Mouse (Mus musculus): ENCODE results near the gene Alyref. TPM values are rescaled to one million over a fixed set of nuclear protein-coding genes. Genes with fewer than 3 reads are reported as not detected.

Alyref gene
- polyA plus RNA-seq, 1 experiment from 2014 or later = 19.6 TPM

- Histone ChIP-seq H3K27ac (ENCODE audit: low read length) (peak within 1 kb of the TSS; percentile 84), H3K4me3 (ENCODE audit: low read length) (peak within 1 kb of the TSS; percentile 88), H3K36me3 (ENCODE audit: control insufficient read depth, insufficient read depth, low read length) (peaks cover 31% of the 10 kb centered on the region), H3K9me3 (ENCODE audit: control insufficient read depth, low read length) (no peaks in the 10 kb centered on the region), H3K4me1 (ENCODE audit: control insufficient read depth, insufficient read depth, low read length) (peaks cover 19% of the 10 kb centered on the region), H3K4me2 (ENCODE audit: low read depth, low read length) (peak within 1 kb of the TSS; percentile 68), H3K9ac (ENCODE audit: low read depth, low read length) (peak within 1 kb of the TSS; percentile 90), H3K27me3 (replicated peaks; ENCODE audit: control insufficient read depth, insufficient read depth, low read length) (no peaks in the 10 kb centered on the region)
- peak; percentile 93 for ATAC-seq
- under 1% methylated on average over 56 of the region's 56 CpGs for WGBS
These were observed 19.5 kb upstream of the Alyref start, which contains the start of gene Pcyt2 for GRCm38 (mm10) chr11:120617519-120618112. Gene Pcyt2 (minus strand): TSS chr11:120617936.

GRCm38 (mm10) chr11:120616617-120617294, 18.6 kb upstream of the Alyref start:
- Histone ChIP-seq H3K9me3 (ENCODE audit: control insufficient read depth, low read length) (no peaks in the 10 kb centered on the region), H3K4me1 (ENCODE audit: control insufficient read depth, insufficient read depth, low read length) (peaks cover 19% of the 10 kb centered on the region), H3K4me2 (ENCODE audit: low read depth, low read length) (peak overlapping the region; percentile 68), H3K4me3 (ENCODE audit: low read length) (peak overlapping the region; percentile 88), H3K27ac (ENCODE audit: low read length) (peak overlapping the region; percentile 84), H3K36me3 (ENCODE audit: control insufficient read depth, insufficient read depth, low read length) (peaks cover 35% of the 10 kb centered on the region), H3K9ac (ENCODE audit: low read depth, low read length) (peak overlapping the region; percentile 90), H3K27me3 (replicated peaks; ENCODE audit: control insufficient read depth, insufficient read depth, low read length) (no peaks in the 10 kb centered on the region)
- 40% methylated on average over 4 of the region's 4 CpGs for WGBS
- peak; percentile 47 for ATAC-seq

- peak overlapping the region; percentile 68 for H3K4me2 ChIP-seq (ENCODE audit: low read depth, low read length)
- H3K27ac ChIP-seq (ENCODE audit: low read length) = peak overlapping the region; percentile 45
- H3K36me3 ChIP-seq (ENCODE audit: control insufficient read depth, insufficient read depth, low read length) = peaks cover 37% of the 10 kb centered on the region
- no peak for ATAC-seq
- peak overlapping the region; percentile 88 for H3K4me3 ChIP-seq (ENCODE audit: low read length)
- no peaks in the 10 kb centered on the region for H3K27me3 ChIP-seq (replicated peaks; ENCODE audit: control insufficient read depth, insufficient read depth, low read length)
- no peaks in the 10 kb centered on the region for H3K9me3 ChIP-seq (ENCODE audit: control insufficient read depth, low read length)
- peak overlapping the region; percentile 90 for H3K9ac ChIP-seq (ENCODE audit: low read depth, low read length)
- peaks cover 19% of the 10 kb centered on the region for H3K4me1 ChIP-seq (ENCODE audit: control insufficient read depth, insufficient read depth, low read length)
- WGBS = 84% methylated on average over 11 of the region's 11 CpGs
These were observed 17.5 kb upstream of the Alyref start for GRCm38 (mm10) chr11:120615606-120616203.

GRCm38 (mm10) chr11:120615167-120615566, 17.0 kb upstream of the Alyref start:
- H3K36me3 ChIP-seq (ENCODE audit: control insufficient read depth, insufficient read depth, low read length) = peaks cover 35% of the 10 kb centered on the region
- H3K9ac ChIP-seq (ENCODE audit: low read depth, low read length) = 0 out of 2 replicates have a peak overlapping the region, but pooled peaks have one; percentile 90
- no peak overlapping the region for H3K4me3 ChIP-seq (ENCODE audit: low read length)
- H3K9me3 ChIP-seq (ENCODE audit: control insufficient read depth, low read length) = no peaks in the 10 kb centered on the region
- H3K27me3 ChIP-seq (replicated peaks; ENCODE audit: control insufficient read depth, insufficient read depth, low read length) = no peaks in the 10 kb centered on the region
- peak overlapping the region; percentile 68; the same call in 1 of the 2 replicates for H3K4me2 ChIP-seq (ENCODE audit: low read depth, low read length)
- peaks cover 19% of the 10 kb centered on the region for H3K4me1 ChIP-seq (ENCODE audit: control insufficient read depth, insufficient read depth, low read length)
- 91% methylated on average over 6 of the region's 6 CpGs for WGBS
- ATAC-seq = no peak
- no peak overlapping the region for H3K27ac ChIP-seq (ENCODE audit: low read length)

GRCm38 (mm10) chr11:120613976-120614375, 15.8 kb upstream of the Alyref start:
- H3K9me3 ChIP-seq (ENCODE audit: control insufficient read depth, low read length) = no peaks in the 10 kb centered on the region
- H3K27ac ChIP-seq (ENCODE audit: low read length) = no peak overlapping the region
- no peak overlapping the region for H3K4me3 ChIP-seq (ENCODE audit: low read length)
- H3K36me3 ChIP-seq (ENCODE audit: control insufficient read depth, insufficient read depth, low read length) = peaks cover 29% of the 10 kb centered on the region
- no peak for ATAC-seq
- H3K4me1 ChIP-seq (ENCODE audit: control insufficient read depth, insufficient read depth, low read length) = peaks cover 28% of the 10 kb centered on the region
- H3K9ac ChIP-seq (ENCODE audit: low read depth, low read length) = no peak overlapping the region
- 84% methylated on average over 8 of the region's 8 CpGs for WGBS
- no peaks in the 10 kb centered on the region for H3K27me3 ChIP-seq (replicated peaks; ENCODE audit: control insufficient read depth, insufficient read depth, low read length)
- H3K4me2 ChIP-seq (ENCODE audit: low read depth, low read length) = no peak overlapping the region

GRCm38 (mm10) chr11:120613481-120613972, 15.4 kb upstream of the Alyref start:
- WGBS = 89% methylated on average over 10 of the region's 10 CpGs
- Histone ChIP-seq H3K9ac (ENCODE audit: low read depth, low read length) (no peak overlapping the region), H3K4me2 (ENCODE audit: low read depth, low read length) (no peak overlapping the region), H3K4me1 (ENCODE audit: control insufficient read depth, insufficient read depth, low read length) (peaks cover 32% of the 10 kb centered on the region), H3K9me3 (ENCODE audit: control insufficient read depth, low read length) (no peaks in the 10 kb centered on the region), H3K4me3 (ENCODE audit: low read length) (no peak overlapping the region), H3K27me3 (replicated peaks; ENCODE audit: control insufficient read depth, insufficient read depth, low read length) (no peaks in the 10 kb centered on the region), H3K27ac (ENCODE audit: low read length) (no peak overlapping the region), H3K36me3 (ENCODE audit: control insufficient read depth, insufficient read depth, low read length) (peaks cover 29% of the 10 kb centered on the region)
- no peak for ATAC-seq

- WGBS = 38% methylated on average over 6 of the region's 6 CpGs
- no peak overlapping the region for H3K4me3 ChIP-seq (ENCODE audit: low read length)
- H3K4me2 ChIP-seq (ENCODE audit: low read depth, low read length) = no peak overlapping the region
- peaks cover 29% of the 10 kb centered on the region for H3K36me3 ChIP-seq (ENCODE audit: control insufficient read depth, insufficient read depth, low read length)
- H3K4me1 ChIP-seq (ENCODE audit: control insufficient read depth, insufficient read depth, low read length) = peaks cover 39% of the 10 kb centered on the region
- no peak overlapping the region for H3K9ac ChIP-seq (ENCODE audit: low read depth, low read length)
- ATAC-seq = no peak
- H3K27me3 ChIP-seq (replicated peaks; ENCODE audit: control insufficient read depth, insufficient read depth, low read length) = no peaks in the 10 kb centered on the region
- no peaks in the 10 kb centered on the region for H3K9me3 ChIP-seq (ENCODE audit: control insufficient read depth, low read length)
- no peak overlapping the region for H3K27ac ChIP-seq (ENCODE audit: low read length)
These were observed 14.6 kb upstream of the Alyref start for GRCm38 (mm10) chr11:120612763-120613162.

GRCm38 (mm10) chr11:120610477-120611046, 12.4 kb upstream of the Alyref start:
- no peak overlapping the region for H3K9ac ChIP-seq (ENCODE audit: low read depth, low read length)
- H3K4me1 ChIP-seq (ENCODE audit: control insufficient read depth, insufficient read depth, low read length) = peaks cover 24% of the 10 kb centered on the region
- peaks cover 29% of the 10 kb centered on the region for H3K36me3 ChIP-seq (ENCODE audit: control insufficient read depth, insufficient read depth, low read length)
- ATAC-seq = no peak
- no peak overlapping the region for H3K27ac ChIP-seq (ENCODE audit: low read length)
- no peaks in the 10 kb centered on the region for H3K27me3 ChIP-seq (replicated peaks; ENCODE audit: control insufficient read depth, insufficient read depth, low read length)
- H3K9me3 ChIP-seq (ENCODE audit: control insufficient read depth, low read length) = no peaks in the 10 kb centered on the region
- H3K4me2 ChIP-seq (ENCODE audit: low read depth, low read length) = no peak overlapping the region
- WGBS = 88% methylated on average over 9 of the region's 9 CpGs
- no peak overlapping the region for H3K4me3 ChIP-seq (ENCODE audit: low read length)

- Histone ChIP-seq H3K4me1 (ENCODE audit: control insufficient read depth, insufficient read depth, low read length) (peaks cover 20% of the 10 kb centered on the region), H3K9me3 (ENCODE audit: control insufficient read depth, low read length) (no peaks in the 10 kb centered on the region), H3K4me2 (ENCODE audit: low read depth, low read length) (no peak overlapping the region), H3K36me3 (ENCODE audit: control insufficient read depth, insufficient read depth, low read length) (peaks cover 29% of the 10 kb centered on the region), H3K4me3 (ENCODE audit: low read length) (no peak overlapping the region), H3K9ac (ENCODE audit: low read depth, low read length) (peak overlapping the region; percentile 66; the same call in 1 of the 2 replicates), H3K27ac (ENCODE audit: low read length) (no peak overlapping the region), H3K27me3 (replicated peaks; ENCODE audit: control insufficient read depth, insufficient read depth, low read length) (no peaks in the 10 kb centered on the region)
- 40% methylated on average over 7 of the region's 8 CpGs for WGBS
- peak; percentile 68 for ATAC-seq
These were observed 11.1 kb upstream of the Alyref start for GRCm38 (mm10) chr11:120609250-120609649.
